Mouse (Mus musculus) c-Kit-positive CD71-positive TER-119-negative erythroid progenitor cells, embryonic 14.5 days (primary cell): ENCODE measurements around the gene Rabac1.

Experiments
- DNase-seq: peaks from one replicate; pipeline ENCODE4 v3.0.0-alpha.2; 2013; ENCODE audit warnings: low read depth

Gene Rabac1

GRCm38 (mm10) chr7:24971972-24972893 lies at the start of gene Rabac1:
Gene Rabac1, minus strand, starts transcription at chr7:24972754.
- DNase-seq: peak; percentile 94

DNA sequence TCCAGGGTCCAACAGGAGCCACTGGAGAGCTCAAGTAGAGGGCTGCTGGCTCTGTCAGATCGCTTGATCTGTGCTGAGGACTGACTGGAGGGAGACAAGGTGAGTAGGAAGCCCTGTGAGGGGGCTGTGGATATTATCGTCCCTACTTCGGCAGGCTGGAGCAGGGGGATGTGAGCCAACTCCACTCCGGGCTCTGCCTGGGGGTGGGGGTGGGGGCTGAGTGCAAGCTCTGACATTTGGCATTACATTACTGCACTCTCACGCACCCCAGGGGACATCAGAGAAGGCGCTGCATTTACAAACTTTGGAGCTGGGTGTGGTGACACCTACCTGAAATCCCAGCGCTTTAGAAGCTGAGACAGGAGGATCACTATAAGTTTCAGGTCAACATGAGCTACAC lies 39.0 kb upstream of the Rabac1 start:
- DNase-seq: no peak

DNA sequence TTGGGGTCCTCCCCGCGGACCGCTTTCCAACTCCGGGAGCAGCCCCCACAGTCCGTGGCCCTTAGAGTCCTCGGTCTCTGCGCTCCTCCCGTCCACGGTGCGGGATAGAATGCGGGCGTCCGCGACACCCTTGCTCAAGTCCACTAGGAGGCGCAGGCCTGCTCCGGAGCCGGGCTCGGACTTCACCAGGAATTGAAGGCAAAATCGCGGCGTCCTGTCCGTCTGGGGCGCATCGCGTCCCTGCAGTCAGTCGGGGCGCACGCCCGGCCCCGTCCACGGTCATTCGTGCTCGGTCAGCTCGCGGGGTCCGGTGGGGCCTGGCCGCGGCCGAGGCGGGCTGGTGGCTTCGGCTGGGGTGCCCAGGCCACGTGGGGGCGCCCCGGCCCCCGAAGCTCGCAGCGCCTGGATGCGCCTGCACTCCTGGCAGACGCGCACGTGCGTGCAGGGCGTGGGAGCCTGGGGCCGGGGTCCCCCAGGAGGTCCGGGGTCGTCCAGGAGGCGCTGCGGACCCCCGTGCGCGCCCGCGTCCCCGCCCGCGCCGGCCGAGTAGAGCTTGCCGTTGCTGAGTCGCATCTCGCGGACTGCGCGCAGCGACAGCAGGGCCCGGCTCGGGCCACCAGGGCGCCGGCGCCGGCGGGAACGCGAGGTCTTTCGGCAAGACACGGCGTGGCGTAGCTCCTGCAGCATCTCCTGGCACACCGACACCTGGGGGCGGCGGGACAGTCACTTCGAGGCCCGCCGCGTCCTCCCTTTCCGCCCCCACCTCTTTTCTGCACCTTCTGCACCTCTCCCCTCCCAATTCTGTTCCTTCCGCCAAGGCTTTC lies 37.7 kb upstream of the Rabac1 start:
- no peak for DNase-seq

GRCm38 (mm10) chr7:25009099-25009700 lies 36.6 kb upstream of the Rabac1 start:
- DNase-seq: no peak

- peak; percentile 58 for DNase-seq
These were observed 36.1 kb upstream of the Rabac1 start for GRCm38 (mm10) chr7:25008635-25009034.

GRCm38 (mm10) chr7:25007609-25008374 lies 35.2 kb upstream of the Rabac1 start:
- DNase-seq: no peak

GRCm38 (mm10) chr7:25006586-25007364 lies 34.2 kb upstream of the Rabac1 start:
- DNase-seq: no peak

- no peak for DNase-seq
These were observed 33.6 kb upstream of the Rabac1 start for GRCm38 (mm10) chr7:25006171-25006570.

DNA sequence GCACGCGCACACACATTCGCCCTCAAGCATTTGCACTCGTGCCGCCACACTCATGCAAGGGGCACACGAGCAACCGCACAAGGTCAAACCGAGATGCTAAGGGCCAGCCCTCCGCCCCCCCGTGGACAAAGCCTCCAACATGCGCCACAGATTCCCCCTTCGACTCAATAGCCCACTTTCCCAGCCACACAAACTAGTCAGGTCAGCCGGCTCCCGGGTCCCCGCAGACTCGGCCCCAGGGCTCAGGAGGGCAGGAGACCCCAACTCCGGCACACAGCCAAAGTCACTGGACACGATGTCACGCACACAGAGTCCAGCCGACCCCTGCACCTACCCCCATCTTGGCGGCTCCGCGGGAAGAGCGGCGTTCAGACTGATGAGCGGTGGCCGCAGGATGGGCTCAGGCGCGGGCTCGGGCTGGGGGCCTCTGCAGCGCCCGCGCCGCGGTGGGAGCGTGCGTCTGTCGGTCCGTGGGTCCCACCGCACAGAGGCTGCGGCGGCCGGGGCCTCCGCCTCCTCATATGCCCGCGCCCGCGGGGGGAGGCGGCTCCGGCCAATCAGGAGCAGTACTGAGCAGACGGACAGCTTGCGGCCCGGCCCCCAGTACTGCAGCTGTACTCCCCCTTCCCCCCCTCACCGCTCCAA lies 33.0 kb upstream of the Rabac1 start, which contains the start of gene Atp1a3:
TSS of gene Atp1a3 (minus strand) at position 538 of the 645 bp plus-strand sequence.
- DNase-seq: no peak

DNA sequence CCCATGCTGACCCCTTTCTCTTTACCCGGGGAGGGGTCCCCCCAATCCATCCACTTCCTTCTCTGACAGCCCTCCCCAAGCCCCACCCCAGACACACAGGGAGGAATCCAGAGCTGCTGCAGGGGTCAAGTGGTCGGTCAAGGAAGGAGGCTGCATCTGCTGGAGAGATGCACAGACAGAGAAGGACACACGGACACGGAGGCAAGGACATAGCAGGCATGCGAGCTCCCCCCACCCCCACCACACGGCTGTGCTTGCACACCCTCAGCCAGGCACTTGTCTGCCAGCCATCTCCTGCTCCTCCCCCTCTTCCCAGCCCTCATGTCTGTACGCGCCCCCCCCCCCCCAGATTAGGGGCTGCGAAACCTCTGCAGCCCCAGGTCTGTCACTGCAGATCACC lies 32.3 kb upstream of the Rabac1 start:
- DNase-seq: no peak

- DNase-seq: no peak
These were observed 31.4 kb upstream of the Rabac1 start for GRCm38 (mm10) chr7:25003820-25004388.

DNA sequence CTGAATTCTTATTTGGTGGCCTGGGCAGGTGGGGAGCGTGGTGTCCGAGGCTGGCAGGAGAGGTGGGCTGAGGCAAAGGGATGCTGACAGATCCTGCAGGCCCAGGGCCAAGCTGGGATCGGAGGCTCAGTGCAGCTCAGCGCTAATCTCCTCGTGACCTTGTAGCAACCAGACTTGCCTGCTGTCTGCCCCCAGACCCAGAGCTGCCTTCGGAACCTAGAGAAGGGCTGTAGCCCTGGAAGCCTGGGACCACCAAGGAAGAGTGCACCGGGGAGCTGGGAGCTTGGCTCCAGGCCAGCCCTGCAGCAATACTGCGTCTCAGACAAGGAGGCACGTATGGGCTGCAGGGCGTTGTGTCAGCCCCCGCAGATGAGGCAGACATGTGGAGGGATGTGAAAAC lies 30.7 kb upstream of the Rabac1 start:
- DNase-seq: no peak

DNA sequence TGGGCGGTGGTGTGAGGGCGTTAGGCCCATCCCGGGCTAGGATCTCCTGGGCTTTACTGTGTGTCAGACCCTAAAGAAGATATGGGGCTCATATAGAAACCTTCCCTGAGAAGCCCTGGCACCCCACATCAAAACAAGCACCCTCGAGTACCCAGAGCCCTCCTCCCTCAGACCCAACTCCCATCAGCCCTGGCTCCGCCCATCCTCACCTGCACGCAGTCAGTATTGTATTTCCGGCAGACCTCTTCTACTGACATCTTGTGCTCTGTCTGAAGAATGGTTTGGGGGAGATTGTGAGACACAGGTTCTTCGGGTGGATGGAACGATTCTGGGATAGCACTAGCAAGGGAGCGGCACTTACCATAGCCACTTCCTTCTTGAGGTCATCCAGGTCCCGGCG lies 28.2 kb upstream of the Rabac1 start:
- DNase-seq: no peak

GRCm38 (mm10) chr7:25000211-25000610 lies 27.7 kb upstream of the Rabac1 start:
- DNase-seq: no peak

- no peak for DNase-seq
These were observed 20.5 kb upstream of the Rabac1 start for GRCm38 (mm10) chr7:24993081-24993480.

GRCm38 (mm10) chr7:24990478-24990877 lies 17.9 kb upstream of the Rabac1 start:
- DNase-seq: no peak

GRCm38 (mm10) chr7:24987941-24988340 lies 15.4 kb upstream of the Rabac1 start:
- no peak for DNase-seq

DNA sequence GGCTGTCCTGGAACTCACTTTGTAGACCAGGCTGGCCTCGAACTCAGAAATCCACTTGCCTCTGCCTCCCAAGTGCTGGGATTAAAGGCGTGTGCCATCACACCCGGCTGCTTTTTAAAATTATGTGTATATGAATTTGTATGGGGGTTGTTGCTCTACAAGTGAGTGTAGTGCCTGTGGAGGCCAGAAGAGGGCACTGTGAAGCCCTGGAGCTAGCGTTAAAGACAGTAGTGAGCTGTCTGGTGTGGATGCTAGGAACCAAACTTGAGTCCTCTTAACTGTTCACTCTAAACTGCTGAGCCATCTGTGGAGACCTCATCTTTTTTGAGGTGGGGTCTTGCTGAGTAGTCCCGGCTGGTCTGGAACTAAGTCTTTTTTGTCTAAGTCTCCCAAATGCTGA lies 13.2 kb upstream of the Rabac1 start:
- no peak for DNase-seq

DNA sequence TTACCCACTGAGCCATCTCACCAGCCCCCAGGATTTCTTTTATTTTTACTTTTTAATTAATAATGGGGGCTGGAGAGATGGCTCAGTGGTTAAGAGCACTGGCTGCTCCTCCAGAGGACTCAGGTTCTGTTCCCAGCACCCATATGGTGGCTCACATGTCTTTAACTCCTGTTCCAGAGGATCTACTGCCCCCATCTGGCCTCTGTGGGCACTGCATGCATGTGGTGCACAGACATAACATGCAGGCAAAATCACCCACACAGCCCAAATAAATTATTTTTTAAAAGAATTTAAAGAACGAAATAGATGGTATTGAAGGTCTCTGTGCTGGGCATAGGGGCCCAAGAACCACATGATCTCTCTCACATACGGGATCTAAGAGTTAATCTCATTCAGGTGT lies 11.8 kb upstream of the Rabac1 start:
- DNase-seq: no peak

DNA sequence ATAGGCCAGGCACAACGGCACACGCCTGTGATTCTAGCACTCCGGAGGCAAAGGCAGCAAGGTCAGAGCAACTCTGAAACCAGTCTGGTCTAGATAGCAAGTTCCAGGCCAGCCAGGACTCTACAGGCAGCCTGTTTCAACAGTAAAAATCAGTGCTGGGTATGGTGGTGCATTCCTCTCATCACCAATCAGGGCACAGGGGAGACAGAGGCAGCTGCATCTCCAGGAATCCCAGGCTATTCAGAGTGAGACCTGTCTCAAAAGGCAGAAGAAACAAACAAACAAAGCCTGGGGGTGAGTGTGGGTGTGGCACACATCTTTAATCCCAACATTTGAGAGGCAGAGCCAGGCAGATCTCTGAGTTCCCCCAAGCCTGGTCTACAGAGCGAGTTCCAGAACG lies 10.8 kb upstream of the Rabac1 start:
- DNase-seq: no peak
